Mouse (Mus musculus) v-Abl transformed pro-B cells (cell line): Measurements from ENCODE around the gene Wfdc10.
"Not testable (repeated sequence)": the region's sequence is repeated elsewhere in the genome, so short reads cannot be mapped to it uniquely, and the experiment has no call there.

Experiments used
- in situ Hi-C, 2 experiments: fragments of 400-800 bp; cut with MboI; formaldehyde crosslinking; loops; one replicate each; pipeline ENCODE4 v1.15.1; 2025; ENCODE audit not compliant: unreplicated experiment in 2 of 2

Wfdc10 gene

GRCm38 (mm10) chr2:164655858-164656257 is at the start of gene Wfdc10:
Gene Wfdc10, plus strand, starts transcription at chr2:164656046.
- in situ Hi-C loops: no loop called here

GRCm38 (mm10) chr2:164608781-164609180 is 47.1 kb upstream of the Wfdc10 start:
- in situ Hi-C loops: no loop called here

GRCm38 (mm10) chr2:164613471-164613870 is 42.4 kb upstream of the Wfdc10 start, which contains the start of the genes Wfdc6b and Wfdc8:
Gene Wfdc6b, plus strand, starts transcription at chr2:164613522.
Gene Wfdc8, minus strand, starts transcription at chr2:164613626.
- in situ Hi-C loops: not testable (repeated sequence)

GRCm38 (mm10) chr2:164615386-164615785 is 40.5 kb upstream of the Wfdc10 start:
- in situ Hi-C loops: no loop called here

- in situ Hi-C loops: no loop called here
These were observed 36.8 kb upstream of the Wfdc10 start for GRCm38 (mm10) chr2:164619050-164619449.

- in situ Hi-C loops: no loop called here
These were observed 34.1 kb upstream of the Wfdc10 start for GRCm38 (mm10) chr2:164621775-164622174.

GRCm38 (mm10) chr2:164635266-164635665 is 20.6 kb upstream of the Wfdc10 start:
- in situ Hi-C loops: no loop called here

GRCm38 (mm10) chr2:164638696-164639095 is 17.1 kb upstream of the Wfdc10 start, which contains the start of gene Wfdc16:
Gene Wfdc16, minus strand, starts transcription at chr2:164638796.
- in situ Hi-C loops: no loop called here

GRCm38 (mm10) chr2:164641129-164641528 is 14.7 kb upstream of the Wfdc10 start:
- in situ Hi-C loops: no loop called here

- in situ Hi-C loops: no loop called here
These were observed 13.8 kb upstream of the Wfdc10 start for GRCm38 (mm10) chr2:164641881-164642673.

GRCm38 (mm10) chr2:164656483-164656882 is 637 bp downstream of the Wfdc10 start, which contains the start of gene Wfdc9:
Gene Wfdc9, minus strand, starts transcription at chr2:164656583.
- in situ Hi-C loops: no loop called here

- in situ Hi-C loops: no loop called here
These were observed 9.0 kb downstream of the Wfdc10 start for GRCm38 (mm10) chr2:164664851-164665250.

GRCm38 (mm10) chr2:164670261-164670660 is 14.4 kb downstream of the Wfdc10 start:
- in situ Hi-C loops: loop anchor here in 1 of 2 experiments (10.0 kb wide), 2 partner anchors 55 to 125 kb away; no protein-coding TSS in a partner anchor

- in situ Hi-C loops: loop anchor here in 1 of 2 experiments (10.0 kb wide), 2 partner anchors 54 to 124 kb away; no protein-coding TSS in a partner anchor
These were observed 15.1 kb downstream of the Wfdc10 start for GRCm38 (mm10) chr2:164670938-164671337.

GRCm38 (mm10) chr2:164673987-164674386 is 18.1 kb downstream of the Wfdc10 start, which contains the start of gene Wfdc11:
Gene Wfdc11, minus strand, starts transcription at chr2:164674087.
- in situ Hi-C loops: loop anchor here in 1 of 2 experiments (10.0 kb wide), 2 partner anchors 51 to 121 kb away; no protein-coding TSS in a partner anchor

- in situ Hi-C loops: loop anchor here (5.0 to 10.0 kb wide), 3 partner anchors 49 to 121 kb away; no protein-coding TSS in a partner anchor
These were observed 20.3 kb downstream of the Wfdc10 start for GRCm38 (mm10) chr2:164676103-164676502.

- in situ Hi-C loops: loop anchor here (5.0 to 10.0 kb wide), 3 partner anchors 48 to 120 kb away; no protein-coding TSS in a partner anchor
These were observed 21.3 kb downstream of the Wfdc10 start for GRCm38 (mm10) chr2:164676916-164677685.

- in situ Hi-C loops: loop anchor here (5.0 to 10.0 kb wide), 3 partner anchors 46 to 118 kb away; no protein-coding TSS in a partner anchor
These were observed 23.2 kb downstream of the Wfdc10 start for GRCm38 (mm10) chr2:164678848-164679625.

- in situ Hi-C loops: loop anchor here (5.0 to 10.0 kb wide), 3 partner anchors 45 to 117 kb away; no protein-coding TSS in a partner anchor
These were observed 24.1 kb downstream of the Wfdc10 start for GRCm38 (mm10) chr2:164679906-164680305.

- in situ Hi-C loops: no loop called here
These were observed 29.0 kb downstream of the Wfdc10 start, which contains the start of gene Wfdc13 for GRCm38 (mm10) chr2:164684807-164685206. Gene Wfdc13, plus strand, starts transcription at chr2:164685107.
